Mouse (Mus musculus) megakaryocyte, embryonic 14.5 days (primary cell): ENCODE data around the gene Pecr.

Experiments used
- FLI1 ChIP-seq: IDR thresholded peaks from 2 replicates; pipeline ENCODE4 v1.6.1; 2012; ENCODE audit warnings: low read length, inconsistent platforms, mixed read lengths
- GATA1 ChIP-seq: IDR thresholded peaks from 3 replicates; pipeline ENCODE4 v1.6.1; 2012; ENCODE audit warnings: mixed read lengths, low read length, inconsistent platforms, borderline replicate concordance

DNA sequence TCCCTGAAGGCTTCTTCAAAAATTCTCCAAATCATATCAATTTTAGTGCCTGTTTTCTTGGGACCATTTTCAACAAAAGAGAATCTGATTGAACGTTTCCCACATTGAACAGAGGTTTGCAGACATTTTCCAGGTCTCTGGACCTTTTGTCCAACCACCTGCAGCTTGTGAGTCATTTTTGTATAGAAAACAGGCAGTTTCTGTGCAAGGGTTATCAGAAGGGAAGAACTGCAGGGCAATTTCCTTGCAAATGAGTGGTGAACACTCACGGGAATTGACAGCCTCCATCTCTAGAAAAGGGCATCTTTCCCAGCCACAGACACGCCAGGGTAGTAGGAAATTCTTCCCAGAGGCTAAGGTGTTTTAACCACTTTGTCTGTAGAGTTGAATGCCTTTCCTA is 22.1 kb upstream of the Pecr start:
- TF ChIP-seq GATA1 = no peak
- no peak for TF ChIP-seq FLI1
